Mouse (Mus musculus): Measurements from ENCODE around the gene Col5a2.
"Not testable (repeated sequence)": the region's sequence is repeated elsewhere in the genome, so short reads cannot be mapped to it uniquely, and the experiment has no call there.

Col5a2 gene

GRCm38 (mm10) chr1:45502865-45503332 lies at the start of gene Col5a2:
Gene Col5a2, minus strand, starts transcription at chr1:45503282.
- DNase-seq (ENCODE audit: low spot score in 2 of 2) = no peak

- DNase-seq (ENCODE audit: low spot score in 2 of 2) = no peak
Measured at GRCm38 (mm10) chr1:45550531-45550930, 47.4 kb upstream of the Col5a2 start.

GRCm38 (mm10) chr1:45541888-45542287 lies 38.8 kb upstream of the Col5a2 start:
- no peak for DNase-seq (ENCODE audit: low spot score in 2 of 2)

GRCm38 (mm10) chr1:45541161-45541560 lies 38.1 kb upstream of the Col5a2 start:
- DNase-seq (ENCODE audit: low spot score in 2 of 2) = no peak

GRCm38 (mm10) chr1:45531486-45531885 lies 28.4 kb upstream of the Col5a2 start:
- DNase-seq (ENCODE audit: low spot score in 2 of 2) = no peak

- DNase-seq (ENCODE audit: low spot score in 2 of 2) = not testable (repeated sequence)
Measured at GRCm38 (mm10) chr1:45527476-45527875, 24.4 kb upstream of the Col5a2 start.

GRCm38 (mm10) chr1:45523601-45524000 lies 20.5 kb upstream of the Col5a2 start:
- DNase-seq (ENCODE audit: low spot score in 2 of 2) = no peak

GRCm38 (mm10) chr1:45521486-45521885 lies 18.4 kb upstream of the Col5a2 start:
- DNase-seq (ENCODE audit: low spot score in 2 of 2) = no peak

GRCm38 (mm10) chr1:45502241-45502741 lies 791 bp downstream of the Col5a2 start:
- no peak for DNase-seq (ENCODE audit: low spot score in 2 of 2)

GRCm38 (mm10) chr1:45501437-45501836 lies 1.6 kb downstream of the Col5a2 start:
- DNase-seq (ENCODE audit: low spot score in 2 of 2) = no peak

GRCm38 (mm10) chr1:45500456-45500855 lies 2.6 kb downstream of the Col5a2 start:
- no peak for DNase-seq (ENCODE audit: low spot score in 2 of 2)

GRCm38 (mm10) chr1:45495025-45495424 lies 8.1 kb downstream of the Col5a2 start:
- DNase-seq (ENCODE audit: low spot score in 2 of 2) = no peak

- DNase-seq (ENCODE audit: low spot score in 2 of 2) = no peak
Measured at GRCm38 (mm10) chr1:45492130-45492723, 10.9 kb downstream of the Col5a2 start.

- DNase-seq (ENCODE audit: low spot score in 2 of 2) = no peak
Measured at GRCm38 (mm10) chr1:45490451-45490850, 12.6 kb downstream of the Col5a2 start.

- DNase-seq (ENCODE audit: low spot score in 2 of 2) = no peak
Measured at GRCm38 (mm10) chr1:45488291-45488690, 14.8 kb downstream of the Col5a2 start.

- no peak for DNase-seq (ENCODE audit: low spot score in 2 of 2)
Measured at GRCm38 (mm10) chr1:45483001-45483400, 20.1 kb downstream of the Col5a2 start.

- DNase-seq (ENCODE audit: low spot score in 2 of 2) = no peak
Measured at GRCm38 (mm10) chr1:45481876-45482275, 21.2 kb downstream of the Col5a2 start.

- no peak for DNase-seq (ENCODE audit: low spot score in 2 of 2)
Measured at GRCm38 (mm10) chr1:45479087-45479486, 24.0 kb downstream of the Col5a2 start.

GRCm38 (mm10) chr1:45472751-45473150 lies 30.3 kb downstream of the Col5a2 start:
- no peak for DNase-seq (ENCODE audit: low spot score in 2 of 2)

- no peak for DNase-seq (ENCODE audit: low spot score in 2 of 2)
Measured at GRCm38 (mm10) chr1:45460767-45461166, 42.3 kb downstream of the Col5a2 start.

GRCm38 (mm10) chr1:45455763-45456162 lies 47.3 kb downstream of the Col5a2 start:
- DNase-seq (ENCODE audit: low spot score in 2 of 2) = no peak

GRCm38 (mm10) chr1:45448856-45449255 lies 54.2 kb downstream of the Col5a2 start:
- no peak for DNase-seq (ENCODE audit: low spot score in 2 of 2)

- no peak for DNase-seq (ENCODE audit: low spot score in 2 of 2)
Measured at GRCm38 (mm10) chr1:45431922-45432321, 71.2 kb downstream of the Col5a2 start.

GRCm38 (mm10) chr1:45430520-45430919 lies 72.6 kb downstream of the Col5a2 start:
- DNase-seq (ENCODE audit: low spot score in 2 of 2) = no peak
